Mouse (Mus musculus): ENCODE data around the gene Sox5. TPM values are rescaled to one million over a fixed set of nuclear protein-coding genes. Genes with fewer than 3 reads are reported as not detected.

Sox5 gene
- total and polyA plus RNA-seq, 3 experiments, result 0.08 to 0.47 (median 0.46) TPM

GRCm38 (mm10) chr6:144016929-144017328 lies 764.8 kb downstream of the Sox5 start:
- no peak overlapping the region for H3K4me2 ChIP-seq (ENCODE audit: insufficient read depth, low read depth, poor library complexity, severe bottlenecking)
- no peak for TF ChIP-seq MXI1 (IDR thresholded peaks at IDR 0.05; ENCODE audit: low read depth, low read length)
- TF ChIP-seq MAFK (IDR thresholded peaks at IDR 0.05; ENCODE audit: insufficient replicate concordance, low read length), result no peak
- TF ChIP-seq JUND (conservative IDR thresholded peaks at IDR 0.05; ENCODE audit: low read depth, low read length), result no peak
- TF ChIP-seq NRF1 (IDR thresholded peaks at IDR 0.05; ENCODE audit: low read depth, low read length), result no peak
- TF ChIP-seq UBTF (IDR thresholded peaks at IDR 0.05; ENCODE audit: low read depth, low read length), result no peak
- no peak for TF ChIP-seq USF2 (conservative IDR thresholded peaks at IDR 0.05; ENCODE audit: low read depth, low read length)
- TF ChIP-seq SMC3 (IDR thresholded peaks at IDR 0.05; ENCODE audit: low read depth, low read length), result no peak
- no peak for TF ChIP-seq ZMIZ1 (IDR thresholded peaks at IDR 0.05; ENCODE audit: low read depth, low read length)
- TF ChIP-seq GABPA (IDR thresholded peaks at IDR 0.05; ENCODE audit: insufficient replicate concordance, low read depth, low read length), result no peak
- H3K27ac ChIP-seq (ENCODE audit: insufficient read depth, low read depth), result no peak overlapping the region
- H3K9me3 ChIP-seq (replicated peaks; ENCODE audit: low read length), result no peaks in the 10 kb centered on the region
- H3K36me3 ChIP-seq (replicated peaks in 1 of 2; ENCODE audit: control insufficient read depth in 1 of 2, insufficient read depth in 1 of 2, low read length in 1 of 2), result no peaks in the 10 kb centered on the region
- H3K9ac ChIP-seq (ENCODE audit: insufficient read depth, low read depth), result no peak overlapping the region
- dilution Hi-C loops (cut with MboI; ENCODE audit: extremely low pct_ligation_motif_present, extremely low pct_unique_long_range_greater_than_20kb, low sequenced_read_pairs) (no loop called here), in situ Hi-C loops (cut with MboI; ENCODE audit: low pct_ligation_motif_present, low pct_unique_long_range_greater_than_20kb, low sequenced_read_pairs) (no loop called here)
- no peak overlapping the region for H3K4me3 ChIP-seq (replicated peaks in 1 of 3; ENCODE audit: low read depth in 2 of 3, low read length in 2 of 3, poor library complexity in 1 of 3)
- H3K79me2 ChIP-seq (replicated peaks; ENCODE audit: control insufficient read depth, extremely low read depth, insufficient read depth, poor library complexity, severe bottlenecking), result no peaks in the 10 kb centered on the region
- DNase-seq (ENCODE audit: extremely low read depth), result no peak
- no peaks in the 10 kb centered on the region for H3K27me3 ChIP-seq (replicated peaks)
- no peaks in the 10 kb centered on the region for H3K4me1 ChIP-seq (ENCODE audit: control insufficient read depth in 1 of 2, insufficient read depth in 2 of 2)

- Histone ChIP-seq H3K9me3 (replicated peaks; ENCODE audit: low read length) (no peaks in the 10 kb centered on the region), H3K79me2 (replicated peaks; ENCODE audit: control insufficient read depth, extremely low read depth, insufficient read depth, poor library complexity, severe bottlenecking) (no peaks in the 10 kb centered on the region), H3K9ac (ENCODE audit: insufficient read depth, low read depth) (no peak overlapping the region), H3K4me2 (ENCODE audit: insufficient read depth, low read depth, poor library complexity, severe bottlenecking) (no peak overlapping the region), H3K4me1 (ENCODE audit: control insufficient read depth in 1 of 2, insufficient read depth in 2 of 2) (no peaks in the 10 kb centered on the region), H3K36me3 (replicated peaks in 1 of 2; ENCODE audit: control insufficient read depth in 1 of 2, insufficient read depth in 1 of 2, low read length in 1 of 2) (no peaks in the 10 kb centered on the region), H3K27me3 (replicated peaks) (no peaks in the 10 kb centered on the region), H3K27ac (ENCODE audit: insufficient read depth, low read depth) (no peak overlapping the region), H3K4me3 (replicated peaks in 1 of 3; ENCODE audit: low read depth in 2 of 3, low read length in 2 of 3, poor library complexity in 1 of 3) (no peak overlapping the region)
- in situ Hi-C loops (cut with MboI; ENCODE audit: low pct_ligation_motif_present, low pct_unique_long_range_greater_than_20kb, low sequenced_read_pairs), result no loop called here
- dilution Hi-C loops (cut with MboI; ENCODE audit: extremely low pct_ligation_motif_present, extremely low pct_unique_long_range_greater_than_20kb, low sequenced_read_pairs), result no loop called here
- DNase-seq (ENCODE audit: extremely low read depth), result no peak
- TF ChIP-seq MXI1 (IDR thresholded peaks at IDR 0.05; ENCODE audit: low read depth, low read length), result no peak
- no peak for TF ChIP-seq USF1 (IDR thresholded peaks at IDR 0.05; ENCODE audit: low read depth, low read length)
- no peak for TF ChIP-seq MAZ (IDR thresholded peaks at IDR 0.05; ENCODE audit: low read depth, low read length)
- no peak for TF ChIP-seq USF2 (conservative IDR thresholded peaks at IDR 0.05; ENCODE audit: low read depth, low read length)
- no peak for TF ChIP-seq EP300 (IDR thresholded peaks at IDR 0.05; ENCODE audit: low read length)
- no peak for TF ChIP-seq POLR2AphosphoS2 (IDR thresholded peaks at IDR 0.05; ENCODE audit: low read depth, low read length)
- TF ChIP-seq MEF2A (IDR thresholded peaks at IDR 0.05; ENCODE audit: borderline replicate concordance, low read depth, low read length), result no peak
- TF ChIP-seq NELFE (IDR thresholded peaks at IDR 0.05; ENCODE audit: low read depth, low read length), result no peak
- TF ChIP-seq POLR2A (IDR thresholded peaks at IDR 0.05; ENCODE audit: low read depth, low read length), result no peak
- no peak for TF ChIP-seq ETS1 (conservative IDR thresholded peaks at IDR 0.05; ENCODE audit: low read depth, low read length)
These were observed 769.8 kb downstream of the Sox5 start for GRCm38 (mm10) chr6:144011880-144012524.

Measured in CH12.LX (cell line).